Mouse (Mus musculus) frontal cortex, adult 2 months (tissue): ENCODE results near the gene Elf4. TPM values are rescaled to one million over a fixed set of nuclear protein-coding genes. Genes with fewer than 3 reads are reported as not detected.
A peak's percentile ranks its signal among the peaks of the same experiment; 100 is the strongest.
"Not testable (repeated sequence)": the region's sequence is repeated elsewhere in the genome, so short reads cannot be mapped to it uniquely, and the experiment has no call there.

ENCODE experiments used
- DNase-seq, 2 experiments: peaks; one replicate each; pipeline ENCODE4 v3.0.0; 2022; ENCODE audit warnings: low spot score in 1 of 2; ENCODE audit errors: extremely low spot score in 1 of 2
- polyA plus RNA-seq: library from polyadenylated mRNA; depleted of rRNA; stranded (reverse); fragments of >200 nt; gene quantifications from 2 replicates; pipeline ENCODE4 v1.2.3, GENCODE M21; 2012

Elf4 gene
- polyA plus RNA-seq, 1 experiment, result 1.0 TPM

- DNase-seq, result no peak
Observed at GRCm38 (mm10) chrX:48441548-48441947, 21.4 kb downstream of the Elf4 start.

DNA sequence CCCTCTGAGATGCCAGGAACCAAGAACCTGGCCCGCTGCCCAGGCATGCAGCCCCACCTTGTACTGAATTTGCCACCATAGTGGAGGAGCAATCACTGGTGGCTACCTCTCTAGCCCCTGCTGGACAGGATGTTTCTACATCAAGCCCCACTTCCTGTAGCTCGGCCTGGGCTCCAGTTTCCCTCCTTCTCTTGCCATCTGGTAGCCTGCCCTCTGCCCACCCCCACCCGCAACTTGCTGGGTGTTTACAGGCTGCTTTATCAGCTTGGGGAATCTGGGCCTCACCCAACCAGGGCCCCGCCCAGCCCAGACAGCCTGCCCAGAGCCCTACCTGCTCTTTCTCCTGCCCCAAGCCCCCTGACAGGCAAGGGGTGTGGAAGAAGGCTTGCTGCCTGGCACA lies 23.9 kb downstream of the Elf4 start:
- no peak for DNase-seq

- DNase-seq, result not testable (repeated sequence)
Observed at GRCm38 (mm10) chrX:48436082-48436481, 26.9 kb downstream of the Elf4 start.

- DNase-seq, result no peak
Observed at GRCm38 (mm10) chrX:48435477-48435900, 27.4 kb downstream of the Elf4 start.

DNA sequence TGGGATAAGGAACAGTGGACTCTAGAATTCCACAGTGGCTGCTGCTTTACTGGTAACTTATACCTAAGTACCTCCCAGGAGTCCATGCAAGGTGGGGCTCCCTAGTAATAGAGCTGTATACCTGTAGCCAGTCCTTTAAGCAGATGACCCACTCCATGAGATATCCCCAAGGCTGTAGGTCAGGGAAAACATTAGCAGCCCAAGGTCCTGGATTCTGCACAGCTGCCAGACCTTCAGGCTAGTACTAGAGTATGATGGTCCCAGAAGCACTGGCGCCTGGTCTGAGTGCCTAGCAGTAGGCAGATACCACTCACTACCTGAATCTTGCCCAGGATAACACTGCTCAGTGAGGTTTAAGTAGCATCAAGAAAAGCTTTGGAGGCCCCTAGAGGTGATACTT lies 28.7 kb downstream of the Elf4 start:
- DNase-seq, result no peak

DNA sequence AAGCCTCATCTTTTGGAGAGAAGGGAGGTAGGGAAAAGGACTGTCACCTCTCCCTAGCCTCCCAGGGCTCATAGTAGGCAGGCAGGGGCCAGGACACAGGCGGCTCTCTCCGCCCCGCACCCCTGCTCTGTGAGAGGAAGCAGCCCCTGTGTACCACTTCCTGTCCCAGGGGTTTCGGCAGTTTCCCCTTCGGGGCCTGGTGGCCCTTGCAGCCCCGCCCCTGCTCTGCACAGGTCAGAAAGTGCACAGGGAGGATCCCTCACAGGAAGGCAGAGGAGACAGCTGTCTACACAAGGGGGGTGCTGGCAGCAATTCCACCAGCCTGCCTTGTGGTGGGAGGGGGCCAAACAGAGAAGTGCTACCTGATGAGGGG lies 29.4 kb downstream of the Elf4 start:
- no peak for DNase-seq

GRCm38 (mm10) chrX:48432599-48433526 lies 30.1 kb downstream of the Elf4 start:
- DNase-seq, result no peak

- no peak for DNase-seq
Observed at GRCm38 (mm10) chrX:48429538-48429937, 33.4 kb downstream of the Elf4 start.

- DNase-seq, result no peak
Observed at GRCm38 (mm10) chrX:48429100-48429499, 33.8 kb downstream of the Elf4 start.

- DNase-seq, result no peak
Observed at GRCm38 (mm10) chrX:48428642-48429041, 34.3 kb downstream of the Elf4 start.

DNA sequence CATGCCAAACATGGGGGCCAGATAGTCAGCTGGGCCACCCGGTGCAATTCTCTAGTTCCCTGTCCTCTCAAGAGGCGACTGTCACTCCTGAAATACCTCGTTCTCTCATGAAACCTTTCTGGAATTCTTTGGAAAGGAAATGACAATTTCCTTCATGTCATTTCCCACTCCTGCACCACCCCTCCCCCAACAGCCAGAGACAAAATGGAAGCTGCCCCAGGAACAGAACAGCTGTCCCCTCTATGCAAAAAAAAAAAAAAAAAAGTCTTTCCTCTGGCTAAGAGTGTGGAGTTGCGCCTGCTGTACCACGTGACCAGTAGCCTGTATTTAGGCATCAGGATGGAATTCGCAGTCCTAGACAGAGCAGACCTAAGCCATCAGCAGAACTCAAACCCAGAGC lies 34.7 kb downstream of the Elf4 start:
- no peak for DNase-seq

- no peak for DNase-seq
Observed at GRCm38 (mm10) chrX:48425280-48425679, 37.7 kb downstream of the Elf4 start.

GRCm38 (mm10) chrX:48424583-48424982 lies 38.3 kb downstream of the Elf4 start:
- no peak for DNase-seq

DNA sequence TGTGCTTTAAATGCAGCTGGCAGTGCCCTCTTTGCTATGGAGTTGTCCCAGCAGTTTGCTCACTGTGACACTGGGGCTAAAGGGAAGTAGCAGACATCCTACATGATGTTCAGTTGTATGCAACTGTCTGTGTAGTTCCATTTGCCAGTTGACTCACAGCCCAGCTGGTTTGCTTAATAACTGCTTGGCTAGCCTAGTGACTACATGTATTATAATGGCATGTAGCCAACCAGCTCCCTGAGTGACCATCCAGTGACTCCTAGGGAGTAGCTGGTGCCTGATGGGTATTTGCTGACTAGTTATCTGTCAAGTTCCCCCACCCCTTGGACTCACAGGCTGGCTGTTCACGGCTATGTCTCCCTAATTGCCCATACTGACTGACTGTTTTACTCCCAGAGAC lies 39.3 kb downstream of the Elf4 start:
- no peak for DNase-seq

DNA sequence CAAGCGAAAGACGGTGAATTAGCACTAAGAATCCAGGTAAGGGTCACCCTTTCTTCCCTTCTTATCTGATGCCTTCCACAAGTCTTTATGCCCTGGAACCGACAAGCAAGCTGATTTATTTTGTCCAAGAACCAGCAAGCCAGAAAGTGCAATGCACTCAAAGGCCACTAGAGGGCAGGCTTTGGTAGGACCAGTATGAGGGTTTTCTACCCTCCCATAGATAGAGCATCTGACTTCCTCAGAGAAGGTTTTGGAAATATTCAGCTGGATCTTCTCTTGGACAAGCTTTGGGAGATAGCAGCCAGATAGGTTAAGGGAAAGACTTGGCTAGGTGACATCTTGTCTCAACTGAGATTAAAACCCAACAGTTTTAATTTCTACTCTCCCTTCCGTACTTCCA lies 39.9 kb downstream of the Elf4 start:
- peak; percentile 38 to 82 for DNase-seq

DNA sequence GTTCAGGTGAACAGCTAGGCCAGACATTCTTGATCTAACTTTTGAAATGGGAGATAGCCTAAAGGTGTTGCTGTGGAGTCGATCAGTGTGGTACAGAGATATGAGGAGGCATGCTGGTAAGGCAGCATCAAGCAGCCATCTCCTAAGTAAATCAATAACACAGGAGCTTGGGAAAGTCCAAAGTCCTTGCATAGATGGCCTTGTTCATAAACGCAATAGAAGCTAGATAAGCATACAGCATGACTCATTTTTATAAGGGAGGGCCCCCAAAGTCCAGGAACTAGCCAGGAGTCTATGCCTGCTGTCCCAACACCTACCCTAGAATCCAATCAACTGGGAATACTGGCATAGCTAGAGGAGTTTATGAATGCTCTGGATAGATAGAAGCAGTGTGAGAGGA lies 44.5 kb downstream of the Elf4 start:
- no peak for DNase-seq

- no peak for DNase-seq
Observed at GRCm38 (mm10) chrX:48414291-48414690, 48.6 kb downstream of the Elf4 start.

- no peak for DNase-seq
Observed at GRCm38 (mm10) chrX:48412629-48413028, 50.3 kb downstream of the Elf4 start.

GRCm38 (mm10) chrX:48410388-48410776 lies 52.5 kb downstream of the Elf4 start:
- no peak for DNase-seq

- peak; percentile 38 to 89 for DNase-seq
Observed at GRCm38 (mm10) chrX:48409611-48410387, 53.1 kb downstream of the Elf4 start.

- DNase-seq, result no peak
Observed at GRCm38 (mm10) chrX:48405141-48405540, 57.8 kb downstream of the Elf4 start.

DNA sequence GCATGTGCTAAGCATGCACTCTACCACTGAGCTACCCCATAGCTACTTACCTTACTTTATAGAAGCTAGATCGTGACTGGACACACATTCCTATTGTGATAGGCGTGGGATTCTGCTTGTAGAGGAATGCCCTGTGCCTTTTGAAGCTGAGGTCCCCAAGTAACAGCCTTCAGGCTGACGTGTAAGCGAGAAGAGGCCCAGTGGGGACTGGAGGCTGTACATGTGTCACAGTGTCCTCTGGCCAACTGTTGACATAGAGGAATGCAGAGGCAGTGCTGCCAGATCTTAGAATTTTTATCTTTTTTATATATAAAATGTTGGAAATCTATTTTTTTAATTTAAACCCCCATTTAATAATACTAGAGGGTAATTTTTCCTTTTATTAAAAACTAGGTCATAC lies 62.9 kb downstream of the Elf4 start:
- DNase-seq, result no peak
